Mouse (Mus musculus): Measurements from ENCODE around the gene Zdhhc7.

Zdhhc7 gene

DNA sequence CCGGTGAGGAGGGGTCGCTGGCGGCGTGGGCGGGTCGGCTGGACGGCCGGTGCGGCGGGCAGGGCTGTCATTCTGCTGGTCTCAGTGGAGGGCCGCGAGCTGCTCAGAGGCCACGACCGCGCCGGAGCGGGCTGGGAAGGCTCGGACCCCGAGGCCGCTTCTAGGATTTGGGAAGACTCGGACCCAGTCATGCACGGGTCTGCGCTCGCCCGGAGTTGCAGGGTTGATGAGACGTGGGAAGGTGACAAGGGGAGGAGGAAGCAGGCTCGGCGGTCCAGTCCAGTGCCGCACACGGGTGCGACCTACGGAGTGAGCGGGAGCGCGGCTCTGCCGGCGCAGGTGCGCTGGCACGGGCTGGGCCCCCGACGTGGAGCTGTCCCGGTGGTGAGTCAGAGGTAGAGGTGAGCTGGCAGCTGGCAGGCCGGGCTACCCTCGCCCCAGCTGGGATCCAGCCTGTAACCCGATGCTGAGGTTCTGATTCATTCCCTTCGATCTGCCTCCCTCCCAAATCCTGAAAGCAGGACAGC is 13.1 kb upstream of the Zdhhc7 start:
- no peak for DNase-seq (ENCODE audit: low read depth, low spot score)

DNA sequence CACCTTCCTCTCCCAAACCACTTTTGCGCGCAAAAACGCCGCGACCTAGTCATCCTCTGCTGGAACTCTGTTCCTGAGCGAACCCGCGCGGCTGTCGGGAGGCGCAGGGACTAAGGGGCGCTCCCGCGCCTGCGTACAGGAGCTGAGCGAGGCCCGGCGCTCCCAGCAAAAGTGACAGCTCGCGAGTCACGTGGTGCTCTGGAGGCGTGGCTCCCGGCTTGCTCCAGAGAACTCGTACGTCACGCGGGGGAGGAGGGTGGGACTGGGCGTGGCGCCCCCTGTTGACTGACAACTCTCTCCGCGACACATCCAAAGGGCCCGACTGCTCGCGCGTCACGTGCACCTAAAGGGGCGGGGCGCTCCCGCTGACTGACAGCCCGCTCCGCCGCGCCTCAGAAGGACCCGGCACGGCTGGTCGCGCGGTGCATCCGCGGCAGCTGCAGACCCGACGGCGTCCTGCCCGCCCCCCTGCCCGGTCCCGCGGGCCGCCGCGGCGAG is 12.5 kb upstream of the Zdhhc7 start, which contains the start of gene 6430548M08Rik:
TSS of gene 6430548M08Rik (plus strand) at position 395 of the 498 bp plus-strand sequence.
- peak; percentile 99 for DNase-seq (ENCODE audit: low read depth, low spot score)

DNA sequence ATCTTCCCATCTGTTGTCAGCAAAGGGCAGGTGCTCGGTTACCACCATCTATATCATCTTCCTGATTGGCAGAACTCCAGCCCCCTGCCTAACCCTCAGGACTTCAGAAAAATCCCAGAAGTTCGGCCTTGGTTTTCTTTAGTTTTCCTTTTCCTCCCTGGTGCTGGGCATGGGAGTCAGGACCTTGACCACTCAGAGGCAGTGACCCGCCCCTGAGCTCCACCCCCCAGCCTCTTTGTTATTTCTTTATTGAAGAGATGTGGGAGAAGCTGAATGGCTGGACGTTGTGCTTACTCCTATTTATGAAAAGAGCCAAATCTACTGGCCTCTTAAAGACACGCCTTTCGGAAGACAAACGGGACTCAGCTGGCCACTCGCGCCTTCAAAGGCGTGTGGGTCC is 12.0 kb upstream of the Zdhhc7 start:
- DNase-seq (ENCODE audit: low read depth, low spot score) = no peak

DNA sequence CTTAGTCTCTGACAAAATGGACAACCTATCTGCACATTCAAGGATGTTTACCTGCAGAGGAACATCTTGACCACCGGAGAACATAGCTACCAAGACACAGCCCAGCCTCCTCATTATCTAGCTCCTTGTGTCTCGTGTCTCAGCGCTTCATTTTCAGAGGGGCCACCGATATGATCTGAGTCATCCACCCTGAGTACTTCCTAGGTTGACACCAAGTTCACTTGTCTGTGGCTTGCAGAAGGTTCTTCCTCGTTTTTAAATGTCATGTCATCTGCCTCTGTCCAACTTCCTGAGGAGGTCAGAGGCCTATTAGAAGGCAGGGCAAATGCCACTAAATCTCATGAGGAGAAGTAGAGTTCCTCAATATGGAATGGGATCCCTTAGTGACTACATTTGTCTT is 11.3 kb upstream of the Zdhhc7 start:
- DNase-seq (ENCODE audit: low read depth, low spot score) = no peak

DNA sequence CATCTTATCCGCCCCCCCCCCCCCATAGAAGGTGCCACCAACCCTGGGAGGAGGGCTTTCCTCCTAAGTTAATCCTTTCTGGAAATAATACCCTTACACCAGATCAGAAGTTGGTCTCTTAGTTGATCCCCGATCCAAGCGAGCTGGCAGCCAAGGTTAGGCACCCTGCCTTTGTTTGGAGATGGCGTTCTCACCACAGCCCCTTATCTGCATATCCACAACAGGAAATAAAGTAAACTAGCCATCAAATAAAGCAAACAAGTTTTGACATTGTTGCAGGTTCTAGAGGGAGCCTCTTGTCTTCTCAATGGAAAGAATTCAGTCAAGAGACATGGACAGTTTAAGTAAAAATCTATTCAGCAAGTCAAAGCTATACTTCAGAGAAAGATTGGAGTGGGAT is 10.1 kb upstream of the Zdhhc7 start:
- no peak for DNase-seq (ENCODE audit: low read depth, low spot score)

DNA sequence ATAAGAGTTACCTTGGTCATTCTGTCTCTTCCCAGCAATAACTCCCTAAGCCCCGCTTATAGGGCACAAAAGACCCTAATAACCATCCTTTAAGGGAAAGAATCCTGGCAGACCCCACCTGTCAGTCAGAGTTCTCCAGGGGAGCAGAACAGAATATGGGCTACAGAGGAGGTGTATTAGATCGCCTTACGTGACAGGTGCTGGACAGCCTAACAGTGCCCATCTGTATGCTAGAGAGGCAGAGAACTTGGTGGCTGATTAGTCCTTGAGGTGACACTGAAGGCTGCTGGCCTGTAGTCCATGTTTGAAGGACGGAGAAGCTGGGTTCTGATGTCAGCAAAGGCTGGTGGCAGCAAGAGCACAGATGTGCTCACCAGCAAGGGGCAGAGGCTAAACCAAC is 9.7 kb upstream of the Zdhhc7 start:
- DNase-seq (ENCODE audit: low read depth, low spot score) = no peak

DNA sequence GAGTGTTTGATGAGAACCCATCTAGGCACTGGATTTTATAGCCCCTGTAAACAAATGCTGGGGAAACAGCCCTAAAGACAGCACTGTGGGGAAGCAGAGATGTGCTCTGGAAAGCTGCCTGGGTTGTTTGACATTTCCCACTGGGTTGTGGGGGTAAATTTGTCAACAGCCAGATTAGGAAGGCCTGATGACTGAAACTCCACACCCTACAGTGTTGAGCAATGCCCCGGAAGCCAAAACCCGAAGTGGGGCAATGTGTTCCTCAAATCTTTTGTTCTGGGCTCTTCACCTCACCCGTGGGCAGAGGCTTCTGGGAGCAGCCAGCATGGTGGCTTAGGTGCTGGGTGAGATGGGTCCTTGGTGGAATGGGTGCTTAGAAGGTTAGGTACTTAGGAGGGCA is 7.9 kb upstream of the Zdhhc7 start:
- DNase-seq (ENCODE audit: low read depth, low spot score) = no peak

DNA sequence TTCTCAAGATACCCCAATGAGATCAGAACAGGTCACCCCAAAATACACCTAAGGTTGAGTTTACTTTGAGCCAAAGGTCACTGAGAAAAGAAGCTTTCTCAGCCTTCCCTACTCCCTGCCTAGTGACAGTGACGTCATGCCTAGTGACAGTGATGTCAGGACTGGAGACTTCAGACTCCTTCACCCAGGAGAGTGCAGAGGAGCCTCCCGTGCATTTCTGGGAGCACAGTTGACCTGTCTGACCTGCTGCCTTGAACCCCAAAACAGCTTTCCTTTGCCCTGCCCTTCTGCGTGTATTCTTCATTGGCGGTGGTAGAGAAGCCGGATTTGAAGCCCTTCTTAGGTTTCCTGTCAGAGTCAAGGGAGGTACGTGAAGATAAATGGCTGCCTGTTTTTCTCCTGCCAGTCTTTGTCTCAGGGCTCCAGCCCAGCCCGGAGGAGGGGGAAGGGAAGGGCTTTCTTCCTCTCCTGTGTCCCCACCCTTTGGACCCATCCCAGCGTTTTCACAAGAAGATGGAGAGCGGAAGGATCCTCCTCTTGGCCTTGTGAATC is 3.5 kb upstream of the Zdhhc7 start:
- DNase-seq (ENCODE audit: low read depth, low spot score) = no peak

DNA sequence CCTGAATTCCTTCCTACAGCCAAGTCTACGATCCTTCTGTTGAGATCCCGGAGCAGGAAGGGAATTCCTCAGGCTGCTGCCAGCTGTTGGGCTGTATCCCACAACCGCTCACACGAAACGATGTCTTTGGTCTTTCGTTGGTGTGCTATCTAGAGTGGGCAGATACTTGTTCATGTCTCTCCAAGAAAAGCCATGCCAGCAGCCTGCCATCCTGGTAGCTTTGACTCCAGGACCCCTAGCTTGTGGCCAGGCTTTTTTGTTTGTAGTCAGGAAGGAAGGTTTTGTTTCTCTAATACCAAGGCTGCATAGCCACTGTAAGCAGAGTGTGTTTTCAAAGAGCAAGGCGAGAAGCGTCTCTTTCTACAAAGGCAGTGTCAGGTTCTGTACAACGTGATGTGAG is 2.6 kb upstream of the Zdhhc7 start:
- DNase-seq (ENCODE audit: low read depth, low spot score) = no peak

DNA sequence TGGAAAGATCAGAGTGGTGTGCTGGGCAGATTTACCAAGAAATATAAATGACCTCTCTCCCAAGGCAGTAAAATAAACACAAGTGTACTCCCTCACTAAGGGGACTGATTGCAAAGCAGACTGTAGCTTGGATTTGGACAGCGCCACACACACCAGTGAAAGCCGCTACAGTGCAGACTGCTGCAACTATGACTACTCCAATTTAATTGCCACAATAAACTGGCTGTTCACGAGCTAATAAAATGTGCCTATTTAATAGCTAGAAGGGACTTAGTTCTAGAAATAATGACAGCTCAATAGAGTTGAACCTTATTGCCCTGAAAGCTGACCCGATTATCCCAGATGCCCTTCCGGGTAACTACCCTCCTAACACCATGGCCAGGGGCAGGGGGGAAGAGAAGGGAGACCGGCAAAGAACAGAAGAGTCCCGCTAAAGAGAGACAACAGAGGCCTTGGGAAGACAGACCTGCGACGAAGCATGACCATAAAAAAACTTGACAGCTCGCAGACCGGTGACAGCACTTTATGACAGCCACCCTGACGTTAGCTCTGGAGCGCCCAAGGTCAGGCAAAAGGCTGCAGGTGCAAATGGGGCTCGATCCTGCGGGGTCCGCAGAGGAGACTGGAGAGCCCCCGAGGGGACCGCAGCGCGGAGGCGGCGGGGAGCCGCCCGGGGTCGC is 754 bp downstream of the Zdhhc7 start:
- DNase-seq (ENCODE audit: low read depth, low spot score) = no peak

DNA sequence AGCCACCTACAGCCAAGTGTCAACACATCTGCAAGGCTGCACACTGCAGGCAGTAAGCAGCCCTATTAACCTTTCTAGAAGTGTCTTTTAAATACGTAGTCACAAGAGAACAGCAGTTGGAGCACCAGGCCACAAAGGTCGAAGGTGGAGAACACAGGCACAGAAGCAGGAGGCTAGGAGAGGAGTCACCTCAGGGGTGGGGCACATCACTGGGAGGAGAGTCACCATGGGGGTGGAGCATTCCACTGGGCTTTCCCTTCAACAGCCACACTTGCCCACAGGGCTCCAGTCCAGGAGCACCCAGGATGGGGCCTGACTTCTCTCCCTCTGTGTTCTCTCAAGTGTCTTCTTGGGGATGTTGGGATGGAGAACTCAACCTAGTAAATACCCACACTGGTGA is 4.8 kb downstream of the Zdhhc7 start:
- no peak for DNase-seq (ENCODE audit: low read depth, low spot score)

DNA sequence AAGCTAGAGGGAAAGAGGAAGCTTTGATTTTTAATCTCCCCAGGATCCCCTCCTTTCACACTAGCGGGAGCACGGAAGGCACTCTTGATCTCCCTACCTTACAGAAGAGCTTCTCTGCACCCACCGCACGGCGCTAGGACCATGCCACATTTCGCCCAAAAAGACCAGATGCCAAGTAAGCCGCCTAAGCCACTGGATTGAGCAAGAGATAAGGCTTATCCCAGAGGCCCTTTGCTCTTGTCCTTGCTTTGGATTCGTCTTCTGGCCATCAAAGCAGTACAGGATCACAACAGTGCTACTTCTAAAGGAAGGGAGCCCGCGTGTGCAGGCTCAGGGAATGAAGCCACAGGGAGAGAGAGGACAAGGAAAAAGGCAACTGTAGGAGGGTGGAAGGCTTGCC is 6.5 kb downstream of the Zdhhc7 start:
- DNase-seq (ENCODE audit: low read depth, low spot score) = no peak

DNA sequence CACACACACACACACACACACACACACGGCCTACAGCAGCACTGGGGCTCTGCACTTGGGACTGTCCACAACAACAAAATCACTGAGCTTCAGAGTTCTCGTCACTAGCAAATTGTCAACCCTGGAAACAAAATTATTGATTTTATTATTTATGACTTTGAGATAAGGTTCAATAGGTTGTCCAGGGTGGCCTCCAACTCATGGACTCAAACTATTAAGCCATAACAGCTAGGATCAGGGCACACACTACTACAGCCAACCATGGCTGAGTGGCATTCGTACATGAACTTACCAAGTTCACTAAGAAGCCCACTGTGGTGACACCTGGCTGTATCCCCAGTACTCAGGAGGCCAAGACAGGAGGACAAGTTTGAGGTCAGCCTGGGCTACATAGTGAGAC is 8.2 kb downstream of the Zdhhc7 start:
- no peak for DNase-seq (ENCODE audit: low read depth, low spot score)

DNA sequence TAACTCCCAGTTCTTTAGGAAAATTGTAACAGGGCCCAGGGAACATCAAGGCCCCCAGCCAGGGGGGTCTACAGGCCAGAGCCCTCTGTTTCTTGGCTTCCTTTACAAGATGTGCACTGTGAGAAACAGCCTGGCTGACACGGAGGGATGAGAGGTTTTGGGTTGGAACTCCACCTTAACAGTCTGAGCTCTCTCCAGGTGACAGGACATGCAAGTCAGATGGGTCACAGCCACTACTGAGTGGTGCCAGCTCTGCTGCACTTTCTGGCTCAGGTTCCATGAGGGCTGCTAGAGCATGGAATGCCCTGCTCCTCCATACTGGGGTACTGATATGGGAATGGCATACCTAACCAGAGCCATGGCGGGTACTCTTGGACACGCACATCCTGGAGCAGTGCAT is 10.2 kb downstream of the Zdhhc7 start:
- DNase-seq (ENCODE audit: low read depth, low spot score) = no peak

DNA sequence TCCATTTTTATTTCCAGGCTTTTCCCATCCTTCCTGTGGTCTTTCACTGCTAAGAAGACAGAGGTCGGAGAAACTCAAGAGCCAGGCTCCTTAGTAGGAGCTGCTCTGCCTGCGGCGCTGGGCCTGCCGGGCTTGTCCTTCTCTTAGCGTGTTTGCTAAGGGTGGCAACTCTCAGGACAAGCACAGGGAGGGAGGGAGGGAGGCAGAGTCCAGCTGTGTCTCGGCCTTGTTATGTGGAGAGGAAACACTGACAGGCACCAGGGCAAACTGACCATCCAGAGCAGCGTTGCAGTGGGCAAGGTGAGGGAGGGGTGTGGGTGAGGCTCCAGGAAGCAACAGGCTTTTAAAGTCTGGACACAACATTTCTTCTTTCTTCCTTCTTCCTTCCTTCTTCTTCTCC is 11.8 kb downstream of the Zdhhc7 start:
- no peak for DNase-seq (ENCODE audit: low read depth, low spot score)

DNA sequence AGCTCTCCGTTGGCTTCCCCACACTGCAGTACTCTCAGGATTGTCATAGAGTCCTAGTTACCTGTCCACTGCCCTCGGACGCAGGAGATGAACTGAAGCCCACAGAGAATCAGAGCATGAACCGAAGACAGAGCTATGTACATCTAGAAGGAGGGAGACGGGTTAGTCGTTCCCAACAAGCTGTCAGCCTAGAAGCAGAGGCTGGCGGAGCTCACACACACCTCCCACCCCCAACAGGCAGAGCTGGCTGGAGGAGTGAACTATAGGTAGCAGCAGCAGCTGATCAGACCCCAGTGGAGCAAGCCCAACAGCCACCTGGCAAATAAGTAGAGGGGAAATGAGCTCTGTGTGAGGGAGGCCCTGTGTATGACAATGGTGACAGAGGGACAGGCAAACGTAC is 16.5 kb downstream of the Zdhhc7 start:
- DNase-seq (ENCODE audit: low read depth, low spot score) = no peak

DNA sequence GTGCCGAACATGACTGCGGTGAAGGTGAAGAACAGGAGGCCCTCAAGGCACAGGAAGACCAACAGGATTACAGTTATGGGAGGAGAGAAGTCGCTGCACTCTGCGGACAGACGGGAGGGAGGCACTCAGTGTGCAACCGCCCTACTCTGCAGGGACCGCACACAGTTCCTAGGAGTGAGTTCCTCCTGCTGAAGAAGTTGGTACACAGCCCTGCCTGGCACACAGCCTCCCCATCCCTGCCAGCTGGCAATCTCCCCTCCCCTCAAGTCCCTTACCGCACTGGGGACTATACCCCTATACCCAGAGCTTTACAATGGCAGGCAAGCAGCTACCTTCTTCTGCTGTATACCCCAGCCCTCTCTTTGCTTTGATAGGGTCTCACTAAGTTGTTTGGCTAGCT is 18.0 kb downstream of the Zdhhc7 start:
- no peak for DNase-seq (ENCODE audit: low read depth, low spot score)

DNA sequence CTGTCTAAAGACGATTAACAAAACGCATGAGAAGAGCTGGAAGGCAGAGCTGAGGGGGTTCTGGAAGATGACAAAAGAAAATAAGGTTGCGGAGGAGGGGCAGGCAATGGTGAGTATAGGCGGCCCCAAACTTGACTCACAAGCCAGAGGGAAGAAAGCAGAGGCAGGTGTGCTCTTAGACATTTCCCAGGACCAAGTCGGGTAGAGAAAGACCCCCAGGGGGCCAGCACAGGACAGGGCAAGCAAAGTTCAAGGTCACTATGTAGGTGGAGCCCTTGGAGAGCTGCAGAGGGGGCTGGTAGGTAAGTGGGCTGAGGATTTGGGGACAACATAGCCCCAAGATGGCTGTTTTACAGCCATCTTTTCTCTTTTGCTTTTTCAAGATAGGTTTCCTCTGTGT is 21.9 kb downstream of the Zdhhc7 start:
- DNase-seq (ENCODE audit: low read depth, low spot score) = no peak

DNA sequence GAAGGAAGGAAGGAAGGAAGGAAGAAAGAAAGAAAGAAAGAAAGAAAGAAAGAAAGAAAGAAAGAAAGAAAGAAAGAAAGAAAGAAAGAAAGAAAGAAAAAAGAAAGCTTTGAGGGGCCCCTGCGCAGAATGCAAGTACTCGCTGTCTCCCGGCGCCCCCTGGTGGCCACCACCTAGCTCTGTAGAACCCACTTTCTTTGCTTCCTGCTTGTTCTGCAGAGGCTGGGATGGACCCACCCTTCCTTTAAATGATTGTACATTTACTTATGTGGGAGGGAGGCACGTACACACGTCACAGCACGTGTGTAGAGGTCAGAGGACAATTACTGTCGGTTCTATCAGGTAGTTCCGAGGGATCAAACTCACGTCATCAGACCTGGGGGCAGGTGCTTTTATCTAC is 23.2 kb downstream of the Zdhhc7 start:
- DNase-seq (ENCODE audit: low read depth, low spot score) = peak; percentile 38

DNA sequence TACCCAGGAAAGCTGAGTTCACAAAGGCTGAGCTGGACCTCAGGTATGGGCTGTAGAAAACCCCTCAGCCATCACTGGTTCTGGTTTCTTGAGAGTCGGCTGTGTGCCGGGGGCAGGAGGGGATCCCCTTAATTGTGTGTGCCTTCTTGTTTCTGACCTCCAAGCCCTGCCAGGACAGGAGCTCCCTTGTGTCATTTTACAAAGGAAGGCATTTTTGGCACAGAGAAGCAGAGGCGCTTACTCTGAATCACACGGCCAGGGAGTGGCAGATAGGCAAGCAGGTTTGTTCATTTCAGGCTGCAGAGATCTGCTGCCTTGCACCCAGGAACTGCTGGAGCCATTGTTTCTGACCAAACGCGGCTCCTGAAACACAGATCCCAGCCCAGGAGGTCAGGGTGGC is 25.9 kb downstream of the Zdhhc7 start:
- DNase-seq (ENCODE audit: low read depth, low spot score) = no peak

DNA sequence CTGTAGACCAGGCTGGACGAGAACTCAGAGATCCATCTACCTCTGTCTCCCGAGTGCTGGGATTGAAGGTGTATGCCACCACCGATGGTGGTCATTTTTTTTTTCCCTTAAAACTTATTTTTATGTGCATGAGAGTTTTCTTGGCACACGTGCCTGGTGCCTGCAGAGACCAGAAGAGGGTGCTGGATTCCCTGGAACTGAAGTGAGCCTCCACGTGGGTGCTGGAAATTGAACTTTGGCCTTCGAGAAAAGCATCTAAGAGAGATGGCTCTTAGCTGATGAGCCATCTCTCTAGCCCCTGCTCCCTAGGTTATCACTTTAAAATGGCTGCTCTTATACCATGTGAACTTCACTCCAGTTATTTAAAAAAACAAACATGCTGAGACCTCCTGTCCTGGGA is 26.8 kb downstream of the Zdhhc7 start:
- no peak for DNase-seq (ENCODE audit: low read depth, low spot score)

DNA sequence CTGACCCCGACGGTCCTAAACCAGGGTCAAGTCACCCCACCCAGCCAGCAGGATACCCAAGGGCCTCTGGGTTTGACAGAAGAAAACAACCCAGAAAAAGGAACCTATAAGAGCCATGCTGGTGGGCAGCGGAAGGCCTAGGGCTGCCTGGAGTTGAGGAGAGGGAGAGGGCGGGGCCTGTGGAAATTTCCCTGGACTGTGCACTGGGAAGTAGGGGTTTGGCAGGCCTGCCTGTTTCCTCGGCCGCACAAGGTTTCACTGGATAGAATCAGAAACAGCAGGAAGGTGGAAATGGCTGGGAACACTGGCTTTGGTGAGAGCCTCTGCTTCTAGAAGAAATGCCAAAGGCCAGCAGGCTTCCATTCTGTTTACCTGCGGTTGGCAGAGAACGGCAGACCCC is 28.5 kb downstream of the Zdhhc7 start:
- DNase-seq (ENCODE audit: low read depth, low spot score) = no peak

DNA sequence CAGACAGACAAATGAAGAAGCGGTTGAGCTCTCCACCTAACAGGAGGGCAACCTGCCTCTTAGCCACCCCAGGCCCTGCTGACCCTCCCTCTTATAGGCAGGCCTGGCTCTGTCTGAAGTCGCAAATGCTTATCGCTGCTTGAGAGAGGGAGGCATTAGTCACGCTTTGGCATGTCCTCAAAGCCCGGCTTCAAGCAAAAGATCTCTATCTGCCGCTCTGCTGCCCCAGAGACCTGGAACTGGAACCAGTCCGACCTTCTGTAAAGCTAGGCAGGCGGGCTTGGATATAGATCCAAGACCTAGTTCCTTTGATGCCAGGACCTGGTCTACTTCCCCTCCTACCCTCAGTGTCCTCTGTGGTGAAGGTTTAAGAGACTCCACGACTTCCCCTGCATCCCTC is 29.0 kb downstream of the Zdhhc7 start:
- DNase-seq (ENCODE audit: low read depth, low spot score) = no peak

DNA sequence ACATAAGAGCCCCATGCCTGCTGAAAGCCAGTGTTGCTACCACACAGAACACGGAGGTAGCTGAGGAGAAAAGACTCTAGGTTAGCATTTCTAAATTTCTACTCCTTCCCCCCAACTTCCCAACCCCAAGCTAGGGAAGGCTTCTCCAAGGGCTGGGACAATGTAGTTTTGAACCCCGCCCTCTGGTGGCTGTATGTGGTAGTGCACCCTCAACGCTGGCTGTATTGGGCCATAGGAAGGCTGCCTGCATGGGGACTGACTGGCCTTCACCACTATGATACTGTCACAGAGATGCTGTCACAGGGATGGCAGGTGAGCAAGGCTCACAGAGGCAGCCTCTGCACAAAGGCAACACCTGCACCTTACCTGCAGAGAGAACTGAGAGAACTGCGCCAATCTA is 29.6 kb downstream of the Zdhhc7 start:
- DNase-seq (ENCODE audit: low read depth, low spot score) = peak; percentile 18
